ENCODE assay signal across 33 mouse cellular contexts in genomic region chr6:54641953-54642352, GRCm38 (mm10). TPM values are rescaled to one million over a fixed set of nuclear protein-coding genes. Genes with fewer than 3 reads are reported as not detected.
DNase-seq lines count a peak whose midpoint lies in the region; ATAC-seq and TF ChIP-seq lines count a peak whose summit lies in the region.
"Had no signal": no experiment of that assay in that cellular context is flagged by ENCODE, and none has a peak within 500 bp of the region (broad histone marks: within the 10 kb centered on the region; RNA-seq: fewer than 3 reads in every experiment).

No protein-coding gene starts in this region.

- peak; percentile 46 for DNase-seq in forebrain, embryonic 14.5 days (ENCODE audit: low spot score)
- DNase-seq in forebrain, embryonic 10.5 days (ENCODE audit: extremely low spot score, low spot score), result no peak
- peak; percentile 32 to 42 for DNase-seq in layer of hippocampus, adult 18-20 months (ENCODE audit: low spot score in 2 of 2)
- DNase-seq in layer of hippocampus, adult 2 months (ENCODE audit: low spot score in 2 of 2), result no peak
- peak; percentile 49 for DNase-seq in right cerebral cortex, adult 18-20 months
- no peak for DNase-seq in right cerebral cortex, postnatal 4 days
- DNase-seq in lung, postnatal 14 days, result no peak
- DNase-seq: adrenal gland, postnatal 10 days; cerebellum, adult 11-12 months; cerebellum, adult 9-11 months; embryo, embryonic 11 days; gastrocnemius, adult 2 months; gastrocnemius, postnatal 36 days; heart, adult 2 months; heart, postnatal 10 days; kidney, adult 18-20 months; kidney, postnatal 36 days; lung, embryonic 14.5 days; retina, postnatal 1 day; thymus, postnatal 14 days had no signal

- H3K4me1 ChIP-seq in forebrain, embryonic 14.5 days (ENCODE audit: control insufficient read depth, insufficient read depth, low read length), result no peaks in the 10 kb centered on the region
- no peaks in the 10 kb centered on the region for H3K4me1 ChIP-seq in forebrain, embryonic 10.5 days
- H3K4me1 ChIP-seq: embryonic facial prominence, embryonic 12.5 days; hindbrain, embryonic 15.5 days; kidney, embryonic 15.5 days; limb, embryonic 12.5 days; liver, embryonic 15.5 days; midbrain, embryonic 10.5 days; midbrain, embryonic 15.5 days; neural tube, embryonic 15.5 days; stomach, embryonic 15.5 days had no signal

- ATAC-seq in forebrain, embryonic 14.5 days, result no peak
- ATAC-seq in granulocyte monocyte progenitor cell, adult 5-6 weeks (replicated peaks; ENCODE audit: poor library complexity, severe bottlenecking), result no peak
- ATAC-seq: inflammation-experienced regulatory T-cells, adult 6 months; midbrain, embryonic 15.5 days had no signal

- H3K9me3 ChIP-seq in forebrain, embryonic 14.5 days (replicated peaks; ENCODE audit: control insufficient read depth, low read length), result no peaks in the 10 kb centered on the region
- H3K9me3 ChIP-seq in forebrain, embryonic 10.5 days, result no peaks in the 10 kb centered on the region
- H3K9me3 ChIP-seq: embryonic facial prominence, embryonic 12.5 days; G1E; heart, embryonic 13.5 days; hindbrain, embryonic 15.5 days; kidney, embryonic 15.5 days; limb, embryonic 12.5 days; liver, embryonic 15.5 days; midbrain, embryonic 10.5 days; midbrain, embryonic 15.5 days; neural tube, embryonic 15.5 days; stomach, embryonic 15.5 days had no signal

- peaks cover 32% of the 10 kb centered on the region for H3K36me3 ChIP-seq in forebrain, embryonic 14.5 days (ENCODE audit: control insufficient read depth, insufficient read depth, low read length)
- peaks cover 28% of the 10 kb centered on the region for H3K36me3 ChIP-seq in forebrain, embryonic 10.5 days (replicated peaks)
- H3K36me3 ChIP-seq: liver, embryonic 15.5 days had no signal

- TF ChIP-seq CTCF in layer of hippocampus, adult 2 months (conservative IDR thresholded peaks at IDR 0.05), result no peak

- H3K4me2 ChIP-seq in forebrain, embryonic 14.5 days (ENCODE audit: low read length), result no peak overlapping the region
- H3K4me2 ChIP-seq: embryonic facial prominence, embryonic 12.5 days; heart, embryonic 13.5 days; hindbrain, embryonic 15.5 days; kidney, embryonic 15.5 days; limb, embryonic 12.5 days; liver, embryonic 15.5 days; lung, embryonic 14.5 days; midbrain, embryonic 15.5 days; neural tube, embryonic 15.5 days; stomach, embryonic 15.5 days had no signal

- no peak overlapping the region for H3K27ac ChIP-seq in forebrain, embryonic 14.5 days (ENCODE audit: low read depth, low read length)
- H3K27ac ChIP-seq in forebrain, embryonic 10.5 days, result no peak overlapping the region
- no peak overlapping the region for H3K27ac ChIP-seq in layer of hippocampus, adult 2 months
- H3K27ac ChIP-seq: embryonic facial prominence, embryonic 12.5 days; gastrocnemius, adult 2 months; heart, adult 2 months; heart, embryonic 13.5 days; hindbrain, embryonic 15.5 days; kidney, embryonic 15.5 days; limb, embryonic 12.5 days; liver, embryonic 15.5 days; midbrain, embryonic 10.5 days; midbrain, embryonic 15.5 days; neural tube, embryonic 15.5 days; stomach, embryonic 15.5 days had no signal

- WGBS in forebrain, embryonic 14.5 days, result 65% methylated on average over 2 of the region's 2 CpGs
- WGBS in forebrain, embryonic 10.5 days, result 89% methylated on average over 2 of the region's 2 CpGs

- H3K4me3 ChIP-seq in forebrain, embryonic 14.5 days (ENCODE audit: low read depth, low read length), result no peak overlapping the region
- H3K4me3 ChIP-seq in forebrain, embryonic 10.5 days, result no peak overlapping the region
- H3K4me3 ChIP-seq in layer of hippocampus, adult 2 months, result no peak overlapping the region
- H3K4me3 ChIP-seq: embryonic facial prominence, embryonic 12.5 days; gastrocnemius, adult 2 months; heart, adult 2 months; heart, embryonic 13.5 days; hindbrain, embryonic 15.5 days; kidney, embryonic 15.5 days; limb, embryonic 12.5 days; liver, embryonic 15.5 days; midbrain, embryonic 10.5 days; midbrain, embryonic 15.5 days; neural tube, embryonic 15.5 days; stomach, embryonic 15.5 days had no signal

- H3K27me3 ChIP-seq in forebrain, embryonic 14.5 days (replicated peaks; ENCODE audit: control insufficient read depth, insufficient read depth, low read length), result no peaks in the 10 kb centered on the region
- H3K27me3 ChIP-seq in forebrain, embryonic 10.5 days (ENCODE audit: poor library complexity, severe bottlenecking), result no peaks in the 10 kb centered on the region
- H3K27me3 ChIP-seq: embryonic facial prominence, embryonic 12.5 days; heart, embryonic 13.5 days; hindbrain, embryonic 15.5 days; kidney, embryonic 15.5 days; limb, embryonic 12.5 days; liver, embryonic 15.5 days; midbrain, embryonic 15.5 days; neural tube, embryonic 15.5 days; stomach, embryonic 15.5 days had no signal

- H3K9ac ChIP-seq in forebrain, embryonic 14.5 days (ENCODE audit: low read length), result no peak overlapping the region
- H3K9ac ChIP-seq: embryonic facial prominence, embryonic 12.5 days; heart, embryonic 13.5 days; hindbrain, embryonic 15.5 days; kidney, embryonic 15.5 days; limb, embryonic 12.5 days; liver, embryonic 15.5 days; lung, embryonic 14.5 days; midbrain, embryonic 15.5 days; neural tube, embryonic 15.5 days; stomach, embryonic 15.5 days had no signal

RNA-seq across cellular contexts. Expression of gene Mturn, which starts 39.5 kb away (rescaled TPM):
- 96.6 and 127 TPM in 2 replicates for polyA plus RNA-seq in forebrain, embryonic 14.5 days (2014; fragmentation: Nextera tagmentation; extraction: Ambion mirVana)
- 7.9 and 10.0 TPM in 2 replicates for polyA plus RNA-seq in forebrain, embryonic 10.5 days (2016; fragmentation: Nextera tagmentation; extraction: Ambion mirVana)
- total RNA-seq in layer of hippocampus, adult 18-20 months (2021), result 100 to 1,000 TPM; 159 to 165 TPM
- 100 to 1,000 TPM; 147 to 151 TPM for total RNA-seq in layer of hippocampus, adult 2 months (2021)
- 0.04 TPM in 1 of 2 replicates, not detected in the other for total RNA-seq in granulocyte monocyte progenitor cell, adult 5-6 weeks (2014; fragmentation: Nextera tagmentation)
- total RNA-seq in granulocyte monocyte progenitor cell, adult 5-6 weeks (2017), result 0.13 TPM in 1 of 2 replicates, not detected in the other

RNA-seq across cellular contexts. Expression of gene Fkbp14, which starts 44.8 kb away (rescaled TPM):
- polyA plus RNA-seq in forebrain, embryonic 14.5 days (2014; fragmentation: Nextera tagmentation; extraction: Ambion mirVana), result 9.0 and 10.7 TPM in 2 replicates
- 11.3 and 12.3 TPM in 2 replicates for polyA plus RNA-seq in forebrain, embryonic 10.5 days (2016; fragmentation: Nextera tagmentation; extraction: Ambion mirVana)
- total RNA-seq in layer of hippocampus, adult 18-20 months (2021), result 10 to 100 TPM; 13.9 to 14.2 TPM
- 10 to 100 TPM; 13.1 to 14.6 TPM for total RNA-seq in layer of hippocampus, adult 2 months (2021)
- not detected in 2 replicates for total RNA-seq in granulocyte monocyte progenitor cell, adult 5-6 weeks (2014; fragmentation: Nextera tagmentation)
- not detected in 2 replicates for total RNA-seq in granulocyte monocyte progenitor cell, adult 5-6 weeks (2017)
- polyA plus RNA-seq: inflammation-experienced regulatory T-cells, adult 6 months had no signal

RNA-seq across cellular contexts. Expression of gene Plekha8, which starts 47.0 kb away (rescaled TPM):
- polyA plus RNA-seq in forebrain, embryonic 14.5 days (2014; fragmentation: Nextera tagmentation; extraction: Ambion mirVana), result 11.8 and 13.0 TPM in 2 replicates
- polyA plus RNA-seq in forebrain, embryonic 10.5 days (2016; fragmentation: Nextera tagmentation; extraction: Ambion mirVana), result 20.9 and 21.6 TPM in 2 replicates
- total RNA-seq in layer of hippocampus, adult 18-20 months (2021), result 10 to 100 TPM; 12.3 to 13.7 TPM
- total RNA-seq in layer of hippocampus, adult 2 months (2021), result 10 to 100 TPM; 10.8 to 13.4 TPM
- total RNA-seq in granulocyte monocyte progenitor cell, adult 5-6 weeks (2014; fragmentation: Nextera tagmentation), result 2.7 and 4.6 TPM in 2 replicates
- 2.2 and 3.1 TPM in 2 replicates for total RNA-seq in granulocyte monocyte progenitor cell, adult 5-6 weeks (2017)

Comparison
In these comparisons a context has a peak if more than half of its experiments do, and no peak if none do; other contexts are left out.
1. DNase-seq: peak in forebrain, embryonic 14.5 days (single experiment), layer of hippocampus, adult 18-20 months (2 of 2) and right cerebral cortex, adult 18-20 months (single experiment); none in forebrain, embryonic 10.5 days (single experiment), layer of hippocampus, adult 2 months (0 of 2), right cerebral cortex, postnatal 4 days (single experiment) and lung, postnatal 14 days (single experiment).
2. RNA of gene Mturn, which starts 39.5 kb away (total RNA-seq): 159 to 165 TPM in layer of hippocampus, adult 18-20 months and 147 to 151 TPM in layer of hippocampus, adult 2 months; 0.04 to 0.13 TPM in granulocyte monocyte progenitor cell, adult 5-6 weeks; every median in the first group is over 100 times any median in the second.
3. RNA of gene Fkbp14, which starts 44.8 kb away (total RNA-seq): 13.1 to 14.6 TPM in layer of hippocampus, adult 2 months and 13.9 to 14.2 TPM in layer of hippocampus, adult 18-20 months; not detected in granulocyte monocyte progenitor cell, adult 5-6 weeks; every median in the first group is over 10 times any median in the second.